Mouse (Mus musculus): ENCODE results near the gene Pgk1. TPM values are rescaled to one million over a fixed set of nuclear protein-coding genes. Genes with fewer than 3 reads are reported as not detected.

Gene Pgk1
- total RNA-seq (2023; ENCODE audit: inconsistent age), result 79.7 to 94.1 TPM (median 85.9 TPM) in 4 replicates

GRCm38 (mm10) chrX:106186713-106187649, at the start of gene Pgk1:
Gene Pgk1, plus strand, starts transcription at chrX:106187100.

GRCm38 (mm10) chrX:106142936-106143335, 44.0 kb upstream of the Pgk1 start, which contains the start of gene Tlr13:
Gene Tlr13, plus strand, starts transcription at chrX:106143204.

GRCm38 (mm10) chrX:106221058-106221457, 34.2 kb downstream of the Pgk1 start, which contains the start of gene Taf9b:
Gene Taf9b, minus strand, starts transcription at chrX:106221158.

Other genes starting within 250 kb of the Pgk1 start
- gene Magt1, start 175.2 kb upstream of the Pgk1 start, total RNA-seq (2023; ENCODE audit: inconsistent age), result 34.0 to 41.2 TPM (median 35.9 TPM) in 4 replicates
- gene Cox7b, start 171.4 kb upstream of the Pgk1 start, total RNA-seq (2023; ENCODE audit: inconsistent age), result 108 to 126 TPM (median 114 TPM) in 4 replicates
- 12.9 to 16.9 TPM (median 15.2 TPM) in 4 replicates for gene Atp7a, start 159.8 kb upstream of the Pgk1 start, total RNA-seq (2023; ENCODE audit: inconsistent age)
- gene Tlr13, start 43.9 kb upstream of the Pgk1 start, total RNA-seq (2023; ENCODE audit: inconsistent age), result 0.27 to 0.84 TPM (median 0.45 TPM) in 4 replicates
- gene Taf9b, start 34.1 kb downstream of the Pgk1 start, total RNA-seq (2023; ENCODE audit: inconsistent age), result 11.6 to 12.4 TPM (median 12.2 TPM) in 4 replicates
- not detected in 4 replicates for gene Fnd3c2, start 68.3 kb downstream of the Pgk1 start, total RNA-seq (2023; ENCODE audit: inconsistent age)